Mouse (Mus musculus) liver, postnatal 0 days (tissue): ENCODE results near the gene Arfgap3.

Source experiments
- CTCF ChIP-seq: sonication (generic); IDR thresholded peaks from 2 replicates; pipeline ENCODE4 v1.5.1; 2016; ENCODE audit warnings: antibody characterized with exemption, low read depth
- EP300 ChIP-seq: IDR thresholded peaks from 2 replicates; pipeline ENCODE4 v1.6.1; 2016; ENCODE audit warnings: antibody characterized with exemption, low read depth, mild to moderate bottlenecking

GRCm38 (mm10) chr15:83351546-83351945, 1.5 kb upstream of the Arfgap3 start:
- no peak for TF ChIP-seq CTCF
- no peak for TF ChIP-seq EP300
